14 mouse cellular contexts compared by ENCODE assay signal in the genomic region with DNA sequence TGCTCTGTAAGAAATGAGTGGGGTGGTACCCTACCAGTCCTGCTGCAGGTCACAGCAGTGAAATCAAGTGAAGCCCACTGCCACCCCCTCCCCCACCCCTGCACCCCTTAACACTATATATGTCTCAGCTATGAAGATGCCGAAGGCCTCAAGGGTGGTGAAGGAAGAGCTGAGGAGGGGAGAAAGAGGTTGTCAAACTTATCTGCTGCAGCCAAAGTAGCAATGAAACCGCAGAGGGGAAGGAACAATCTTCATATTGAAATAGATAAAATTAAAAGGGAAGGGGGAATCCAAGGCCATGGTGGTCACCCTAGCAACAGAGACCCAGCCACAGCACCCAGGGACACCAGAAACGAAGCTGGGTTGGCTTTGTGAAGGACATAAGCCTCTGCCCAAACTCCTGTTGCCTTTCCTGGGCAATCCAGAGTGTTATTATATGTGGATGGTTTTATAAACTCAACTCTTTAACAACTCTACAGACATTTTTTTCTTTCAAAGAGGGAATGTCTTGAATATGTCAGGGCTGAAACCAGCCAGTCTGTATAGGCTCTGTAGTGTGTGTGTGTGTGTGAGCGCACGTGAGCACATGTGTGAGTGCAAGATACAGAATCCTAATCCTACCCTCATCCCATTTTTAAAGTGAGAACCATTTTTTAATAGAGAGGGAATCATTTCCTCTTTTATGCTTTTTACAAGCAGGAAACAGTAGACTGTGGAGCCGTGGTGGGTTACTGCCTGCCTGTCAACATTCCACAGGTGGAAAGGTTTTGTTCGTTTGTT.
A peak's percentile ranks its signal among the peaks of the same experiment; 100 is the strongest.
DNase-seq lines count a peak whose midpoint lies in the region; ATAC-seq and TF ChIP-seq lines count a peak whose summit lies in the region.
"Had no signal": no experiment of that assay in that cellular context is flagged by ENCODE, and none has a peak within 500 bp of the region (broad histone marks: within the 10 kb centered on the region; RNA-seq: fewer than 3 reads in every experiment).

No protein-coding gene starts in this region.

- TF ChIP-seq POLR2A in bone marrow macrophage, adult 2 months (IDR thresholded peaks at IDR 0.05; ENCODE audit: borderline replicate concordance, low read depth, low read length): no peak

- peak; percentile 23 for ATAC-seq in inflammation-experienced regulatory T-cells, adult 6 months
- peak; percentile 63 for ATAC-seq in liver, postnatal 0 days
- ATAC-seq: hindbrain, postnatal 0 days had no signal

- 42% methylated on average over 7 of the region's 7 CpGs for WGBS in liver, postnatal 0 days (ENCODE audit: insufficient replicate concordance)

- peak overlapping the region; percentile 80 for H3K27ac ChIP-seq in gastrocnemius, adult 2 months
- H3K27ac ChIP-seq in bone marrow macrophage, adult 2 months (ENCODE audit: insufficient read depth, low read depth, low read length): peak overlapping the region; percentile 86
- H3K27ac ChIP-seq in liver, postnatal 0 days (ENCODE audit: low read depth): peak overlapping the region; percentile 82
- H3K27ac ChIP-seq: hindbrain, postnatal 0 days had no signal

- H3K4me1 ChIP-seq in bone marrow macrophage, adult 2 months (ENCODE audit: control insufficient read depth, insufficient read depth, low read length): peaks cover 32% of the 10 kb centered on the region
- H3K4me1 ChIP-seq in liver, postnatal 0 days (ENCODE audit: insufficient read depth): peaks cover 21% of the 10 kb centered on the region

- H3K9me3 ChIP-seq in liver, postnatal 0 days (ENCODE audit: low read length): no peaks in the 10 kb centered on the region
- H3K9me3 ChIP-seq: heart, embryonic 13.5 days had no signal

- peak; percentile 70 for TF ChIP-seq EP300 in liver, postnatal 0 days (IDR thresholded peaks at IDR 0.05; ENCODE audit: low read depth)

- H3K4me2 ChIP-seq in liver, postnatal 0 days (ENCODE audit: low read depth, low read length): 0 out of 2 replicates have a peak overlapping the region, but pooled peaks have one; percentile 55

- H3K36me3 ChIP-seq in liver, postnatal 0 days (replicated peaks; ENCODE audit: insufficient read depth, low read length): no peaks in the 10 kb centered on the region

- no peaks in the 10 kb centered on the region for H3K27me3 ChIP-seq in liver, postnatal 0 days (ENCODE audit: insufficient read depth, low read length)
- H3K27me3 ChIP-seq: heart, embryonic 13.5 days had no signal

- intact Hi-C loops in gastrocnemius, adult 2 months (cut with DNase I): loop anchor here (2.0 kb wide), 1 partner anchor 50 kb away; no protein-coding TSS in a partner anchor

- H3K9ac ChIP-seq in liver, postnatal 0 days (replicated peaks): no peak overlapping the region; the same call in 1 of the 2 replicates
- H3K9ac ChIP-seq: heart, embryonic 13.5 days had no signal

- TF ChIP-seq CTCF in gastrocnemius, adult 2 months (IDR thresholded peaks at IDR 0.05): no peak
- no peak for TF ChIP-seq CTCF in bone marrow macrophage, adult 2 months (IDR thresholded peaks at IDR 0.05; ENCODE audit: low read depth, low read length)
- TF ChIP-seq CTCF in liver, postnatal 0 days (IDR thresholded peaks at IDR 0.05; ENCODE audit: low read depth): no peak

- H3K4me3 ChIP-seq in gastrocnemius, adult 2 months: no peak overlapping the region
- no peak overlapping the region; the same call in 1 of the 2 replicates for H3K4me3 ChIP-seq in bone marrow macrophage, adult 2 months (ENCODE audit: insufficient read depth, low read length)
- no peak overlapping the region for H3K4me3 ChIP-seq in liver, postnatal 0 days (ENCODE audit: low read depth, low read length)
- H3K4me3 ChIP-seq: heart, embryonic 13.5 days; myocyte had no signal

- DNase-seq in gastrocnemius, adult 2 months: no peak
- no peak for DNase-seq in gastrocnemius, adult 8-10 months (ENCODE audit: low spot score in 2 of 2)
- DNase-seq in liver, postnatal 0 days: no peak
- no peak for DNase-seq in neural tube, embryonic 10.5 days (ENCODE audit: extremely low spot score, low spot score)
- no peak for DNase-seq in heart, adult 11 months
- no peak for DNase-seq in kidney, postnatal 4 days
- DNase-seq: cerebellum, adult 11 months; kidney, adult 9 months; midbrain, embryonic 14.5 days had no signal
